Mouse (Mus musculus): ENCODE measurements around the gene Syde2.
"Not testable (repeated sequence)": the region's sequence is repeated elsewhere in the genome, so short reads cannot be mapped to it uniquely, and the experiment has no call there.

Gene Syde2

GRCm38 (mm10) chr3:145987268-145987969 lies at the start of gene Syde2:
TSS of gene Syde2 (plus strand) at chr3:145987870.
- DNase-seq: peak; percentile 88

GRCm38 (mm10) chr3:145938405-145939349 lies 49.0 kb upstream of the Syde2 start:
- DNase-seq: peak; percentile 62

GRCm38 (mm10) chr3:145939402-145939801 lies 48.3 kb upstream of the Syde2 start:
- DNase-seq: no peak

DNA sequence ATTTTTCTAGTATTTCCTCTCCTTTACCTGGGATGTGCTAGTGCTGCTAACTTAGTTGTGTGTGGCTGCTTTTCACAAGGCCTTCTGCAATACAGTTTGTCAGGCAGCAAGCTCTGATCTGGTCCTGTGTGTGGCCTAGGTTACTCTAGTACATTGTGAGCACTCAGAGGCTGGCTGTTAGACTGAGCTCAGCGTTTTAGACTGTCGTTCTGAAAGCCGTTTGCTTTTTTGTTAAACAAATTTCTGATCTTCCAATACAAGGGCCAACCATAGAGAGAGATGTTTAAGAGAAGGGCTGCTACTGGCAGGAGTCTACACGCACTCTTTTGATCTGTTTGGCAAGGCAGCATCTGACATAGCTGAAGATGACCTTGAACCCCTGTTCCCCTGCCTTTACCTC lies 47.7 kb upstream of the Syde2 start:
- no peak for DNase-seq

DNA sequence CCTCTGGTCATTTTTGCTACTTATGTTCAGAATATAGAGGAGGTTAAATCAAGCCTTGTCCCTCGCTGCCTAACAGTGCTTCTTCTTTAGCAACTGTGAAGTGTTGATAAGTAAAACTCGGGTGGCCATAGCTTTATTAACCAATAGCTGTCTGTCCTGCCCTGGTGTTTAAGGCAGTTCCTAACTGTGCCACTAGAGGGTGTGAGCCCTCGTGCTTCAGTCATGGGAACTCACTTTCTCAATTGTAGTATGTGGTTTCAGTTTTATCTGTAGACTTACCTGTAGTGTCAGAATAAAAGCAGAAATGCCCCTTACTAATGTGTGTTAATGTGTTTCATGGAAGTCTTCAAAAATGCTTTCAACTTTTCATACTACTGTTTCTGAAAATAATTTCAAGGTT lies 45.7 kb upstream of the Syde2 start:
- DNase-seq: peak; percentile 71

DNA sequence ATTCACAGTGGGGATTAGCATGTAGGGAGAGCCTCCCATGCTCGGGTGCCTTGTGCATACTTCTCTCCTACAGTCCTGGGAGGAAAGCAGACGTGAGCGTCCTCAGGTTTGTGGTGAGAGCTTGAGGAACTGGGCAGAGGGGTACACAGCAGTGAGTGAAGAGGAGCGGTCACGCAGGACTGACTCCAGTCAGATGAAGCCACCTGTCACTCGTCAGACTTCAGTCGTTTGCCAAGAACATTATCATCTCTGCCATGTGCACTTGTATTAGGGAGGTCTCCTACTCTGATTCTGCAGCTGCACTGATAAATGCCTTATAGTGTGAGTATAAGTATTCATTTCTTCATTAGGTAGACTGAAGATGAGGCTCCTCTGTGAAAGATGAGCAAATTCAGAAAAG lies 43.3 kb upstream of the Syde2 start:
- no peak for DNase-seq

GRCm38 (mm10) chr3:145945904-145946303 lies 41.8 kb upstream of the Syde2 start:
- no peak for DNase-seq

DNA sequence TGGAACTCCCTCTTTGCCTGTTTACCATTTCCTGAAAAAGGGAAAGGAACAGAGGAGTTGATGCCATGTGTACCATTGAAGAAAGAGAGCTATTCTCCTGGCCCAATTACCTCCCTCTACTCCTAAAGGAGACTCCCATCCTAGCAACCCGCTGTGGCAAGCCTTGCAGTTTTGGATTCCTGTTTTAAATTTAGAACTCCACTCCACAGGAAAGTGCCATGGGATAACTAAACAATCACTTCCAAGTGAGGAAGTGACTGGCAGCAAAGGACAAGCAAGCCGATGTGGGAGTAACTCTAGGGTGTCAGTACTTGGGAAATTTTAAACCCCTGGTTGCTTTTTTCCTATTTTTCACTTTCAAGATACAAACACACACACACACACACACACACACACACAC lies 41.0 kb upstream of the Syde2 start:
- DNase-seq: no peak

DNA sequence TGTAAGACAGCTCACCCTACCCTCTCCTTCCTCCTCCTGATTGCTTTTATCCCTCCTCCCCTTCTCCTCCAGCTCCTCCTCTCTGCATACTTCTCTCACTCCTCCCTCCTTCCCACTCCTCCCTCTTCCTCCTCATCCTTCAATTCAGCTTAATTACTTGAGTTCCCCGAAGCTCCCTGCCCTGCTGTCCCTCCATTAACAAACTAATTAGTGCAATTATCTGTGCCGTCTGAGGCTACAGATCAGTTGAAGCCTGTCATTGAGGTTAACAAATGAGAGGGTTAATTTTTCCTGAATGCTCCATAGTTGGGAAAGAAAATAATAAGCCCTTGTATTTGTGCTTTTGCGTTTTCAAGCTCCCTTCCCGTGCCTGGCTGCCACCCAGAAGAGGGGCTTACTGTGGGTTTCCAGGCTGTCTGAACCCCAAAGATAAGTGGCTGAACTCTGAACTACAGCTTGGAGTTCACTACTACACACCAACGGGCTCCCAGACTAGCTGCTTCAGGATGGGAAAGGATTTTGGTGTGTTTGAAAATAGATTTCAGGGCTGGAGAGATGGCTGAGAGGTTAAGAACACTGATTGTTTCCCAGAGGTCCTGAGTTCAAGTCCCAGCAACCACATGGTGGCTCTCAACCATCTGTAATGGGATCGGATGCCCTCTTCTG lies 40.0 kb upstream of the Syde2 start:
- no peak for DNase-seq

- peak; percentile 42 for DNase-seq
Observed at GRCm38 (mm10) chr3:145950034-145950814, 37.4 kb upstream of the Syde2 start.

DNA sequence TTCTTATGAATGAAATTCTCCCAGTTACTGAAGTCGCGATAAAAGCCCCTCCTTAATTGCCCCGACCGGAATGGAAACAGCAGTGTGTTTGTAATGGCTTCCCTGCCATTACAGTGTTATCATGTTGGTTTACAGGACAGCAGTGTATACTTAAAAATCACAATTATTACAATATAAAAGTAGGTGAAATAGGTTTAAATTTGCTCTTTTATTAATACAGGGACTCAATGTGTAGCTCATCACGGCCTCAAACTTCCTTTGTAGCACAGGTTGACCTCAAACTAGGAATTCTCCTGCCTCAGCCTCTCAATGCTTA lies 36.9 kb upstream of the Syde2 start:
- DNase-seq: no peak

GRCm38 (mm10) chr3:145951287-145952165 lies 36.1 kb upstream of the Syde2 start:
- DNase-seq: no peak

DNA sequence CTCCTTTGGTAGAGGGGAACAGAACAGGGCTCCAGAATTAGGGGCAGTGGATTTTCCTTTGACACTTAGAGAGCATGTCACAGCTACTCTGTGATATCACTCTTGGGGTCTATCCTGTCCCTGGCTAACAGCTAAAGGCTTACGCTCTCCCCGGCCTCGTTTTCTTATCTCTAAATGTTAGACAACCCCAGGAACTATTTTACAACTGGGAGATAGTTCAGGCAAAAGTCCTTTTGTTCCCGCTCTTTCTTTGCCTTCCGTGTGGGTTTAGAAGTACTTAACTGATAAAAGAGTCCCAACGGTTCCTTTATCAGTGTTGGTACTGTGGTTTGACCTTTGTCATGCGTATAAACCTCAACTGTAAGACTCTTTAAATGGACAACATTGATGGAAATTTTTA lies 34.7 kb upstream of the Syde2 start:
- DNase-seq: no peak

GRCm38 (mm10) chr3:145953411-145953810 lies 34.3 kb upstream of the Syde2 start:
- DNase-seq: no peak

GRCm38 (mm10) chr3:145959824-145960223 lies 27.8 kb upstream of the Syde2 start:
- DNase-seq: no peak

- no peak for DNase-seq
Observed at GRCm38 (mm10) chr3:145962411-145962810, 25.3 kb upstream of the Syde2 start.

GRCm38 (mm10) chr3:145963101-145964017 lies 24.3 kb upstream of the Syde2 start:
- DNase-seq: no peak

GRCm38 (mm10) chr3:145964018-145964387 lies 23.7 kb upstream of the Syde2 start:
- DNase-seq: no peak

- DNase-seq: no peak
Observed at GRCm38 (mm10) chr3:145964473-145964872, 23.2 kb upstream of the Syde2 start.

GRCm38 (mm10) chr3:145965583-145965982 lies 22.1 kb upstream of the Syde2 start:
- DNase-seq: not testable (repeated sequence)

DNA sequence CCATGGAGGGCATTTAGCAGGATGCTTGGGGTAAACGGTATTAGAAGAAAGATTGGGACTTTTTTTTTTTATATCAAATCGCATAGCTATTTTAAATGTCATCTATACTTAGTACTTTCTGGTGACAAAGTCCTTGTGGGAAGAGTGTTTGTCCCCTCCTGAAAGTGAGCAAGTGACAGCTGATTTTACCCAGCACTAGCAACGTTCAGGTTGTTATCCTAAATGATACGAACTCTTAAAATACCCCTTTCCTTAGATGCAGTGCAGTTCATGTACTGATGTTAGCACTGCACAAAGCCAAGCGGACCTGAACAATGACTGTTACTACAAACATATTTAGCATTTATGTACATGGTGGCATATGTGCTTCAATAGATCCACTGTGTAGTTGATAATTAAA lies 20.9 kb upstream of the Syde2 start:
- no peak for DNase-seq

Data from thymus, postnatal 4 days (tissue).